Mouse (Mus musculus) frontal cortex, adult 2 months (tissue): ENCODE results near the gene Tnfsf12. TPM values are rescaled to one million over a fixed set of nuclear protein-coding genes. Genes with fewer than 3 reads are reported as not detected.
"Not testable (repeated sequence)": the region's sequence is repeated elsewhere in the genome, so short reads cannot be mapped to it uniquely, and the experiment has no call there.

ENCODE experiments used
- DNase-seq, 2 experiments: peaks; one replicate each; pipeline ENCODE4 v3.0.0; 2022; ENCODE audit warnings: low spot score in 1 of 2; ENCODE audit errors: extremely low spot score in 1 of 2
- polyA plus RNA-seq: library from polyadenylated mRNA; depleted of rRNA; stranded (reverse); fragments of >200 nt; gene quantifications from 2 replicates; pipeline ENCODE4 v1.2.3, GENCODE M21; 2012

The Tnfsf12 gene
- polyA plus RNA-seq, 1 experiment, result 17.1 TPM

GRCm38 (mm10) chr11:69706775-69707479, 11.3 kb upstream of the Tnfsf12 start:
- peak in 1 of 2 experiments; percentile 40 for DNase-seq

GRCm38 (mm10) chr11:69704613-69705010, 9.0 kb upstream of the Tnfsf12 start:
- DNase-seq, result no peak

GRCm38 (mm10) chr11:69703814-69704612, 8.4 kb upstream of the Tnfsf12 start:
- no peak for DNase-seq

DNA sequence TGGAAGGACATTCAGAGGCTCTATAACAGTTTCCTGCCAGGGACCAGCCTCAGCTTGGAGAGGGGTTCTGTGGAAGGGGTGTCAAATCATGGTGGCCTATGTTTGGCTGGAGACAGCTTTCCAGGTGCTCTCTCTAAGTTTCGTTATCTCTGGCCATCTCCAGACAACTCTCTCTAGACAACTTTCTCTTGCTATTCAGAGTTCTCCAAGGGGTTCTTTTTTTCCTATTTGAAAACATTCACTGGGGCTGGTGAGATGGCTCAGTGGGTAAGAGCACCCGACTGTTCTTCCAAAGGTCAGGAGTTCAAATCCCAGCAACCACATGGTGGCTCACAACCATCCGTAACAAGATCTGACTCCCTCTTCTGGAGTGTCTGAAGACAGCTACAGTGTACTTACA, 7.7 kb upstream of the Tnfsf12 start:
- not testable (repeated sequence) for DNase-seq

DNA sequence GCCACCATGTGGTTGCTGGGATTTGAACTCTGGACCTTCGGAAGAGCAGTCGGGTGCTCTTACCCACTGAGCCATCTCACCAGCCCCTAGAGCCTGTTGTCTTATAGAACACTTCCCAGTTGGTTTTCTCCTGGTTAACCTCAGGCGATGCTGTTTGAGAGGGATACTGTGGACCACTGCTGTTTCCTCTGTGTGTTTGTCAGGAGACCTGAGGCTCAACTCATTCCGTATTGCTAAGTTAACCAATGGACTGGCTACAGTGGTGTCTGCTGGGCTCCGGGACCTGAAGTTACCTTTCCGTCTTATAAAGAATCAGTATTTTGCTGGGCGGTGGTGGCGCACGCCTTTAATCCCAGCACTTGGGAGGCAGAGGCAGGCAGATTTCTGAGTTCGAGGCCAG, 7.2 kb upstream of the Tnfsf12 start:
- DNase-seq, result not testable (repeated sequence)

- DNase-seq, result no peak
These were observed 3.9 kb upstream of the Tnfsf12 start for GRCm38 (mm10) chr11:69699595-69699994.

DNA sequence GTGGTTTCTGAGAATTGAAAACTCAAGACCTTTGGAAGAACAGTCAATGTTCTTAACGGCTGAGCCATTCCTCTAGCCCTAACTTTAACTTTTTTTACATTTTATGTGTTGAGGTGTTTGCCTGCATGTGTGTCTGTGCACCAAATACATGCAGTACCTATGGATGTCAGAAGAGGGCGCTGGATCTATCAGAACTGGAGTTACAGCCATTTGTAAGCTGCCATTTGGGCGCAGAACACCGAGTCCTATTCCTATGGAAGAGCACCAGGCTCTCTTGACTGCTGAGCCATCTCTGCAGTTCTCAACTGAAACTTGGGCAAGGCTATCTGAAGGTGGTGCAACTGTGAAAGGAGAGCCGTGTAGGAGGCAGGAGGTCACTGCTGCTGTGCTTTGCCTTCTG, 2.9 kb upstream of the Tnfsf12 start:
- DNase-seq, result no peak

- no peak for DNase-seq
These were observed 1.7 kb upstream of the Tnfsf12 start for GRCm38 (mm10) chr11:69697396-69697795.

GRCm38 (mm10) chr11:69695046-69695360, 646 bp downstream of the Tnfsf12 start:
- peak in 1 of 2 experiments; percentile 67 for DNase-seq

- DNase-seq, result no peak
These were observed 2.2 kb downstream of the Tnfsf12 start for GRCm38 (mm10) chr11:69693421-69693965.

DNA sequence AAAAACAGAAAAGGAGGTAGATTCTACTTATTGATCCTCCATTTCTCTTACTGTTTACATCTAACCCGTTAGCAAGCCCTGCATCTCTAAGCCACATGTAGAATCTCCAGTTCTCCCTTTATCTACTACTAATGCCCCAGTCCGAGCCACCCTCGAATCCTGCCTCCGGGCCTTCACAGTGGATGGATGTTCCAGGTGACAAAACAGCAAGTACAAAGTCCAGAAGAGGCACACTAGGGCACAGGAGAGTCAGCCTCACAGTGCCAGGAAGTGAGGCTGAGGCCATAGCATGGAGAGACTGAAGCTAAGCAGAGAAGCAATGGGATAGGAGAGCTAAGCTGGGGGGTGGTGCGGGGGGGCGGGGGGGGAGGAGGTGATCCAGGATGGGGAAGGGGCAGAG, 2.8 kb downstream of the Tnfsf12 start:
- DNase-seq, result no peak

- no peak for DNase-seq
These were observed 3.3 kb downstream of the Tnfsf12 start for GRCm38 (mm10) chr11:69692196-69692811.

DNA sequence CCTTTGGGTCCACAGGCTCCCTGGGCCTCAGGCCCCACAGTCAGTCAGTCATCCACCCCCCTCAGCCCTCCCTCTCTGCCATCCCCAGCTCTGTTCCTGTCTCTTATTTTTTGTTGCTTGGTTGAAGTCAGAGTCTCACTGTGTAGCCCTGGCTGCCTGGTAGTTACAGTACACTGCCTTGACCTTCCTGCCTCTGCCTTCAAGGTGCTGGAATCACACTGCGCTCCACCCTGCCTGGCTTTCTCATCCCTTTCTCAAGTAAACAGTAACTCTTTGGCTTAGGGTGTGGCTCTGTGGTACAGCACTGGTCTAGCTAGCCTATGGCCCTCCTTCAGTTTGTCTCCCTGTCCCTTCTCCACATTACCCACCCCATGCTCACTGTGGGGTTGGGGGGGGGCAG, 5.8 kb downstream of the Tnfsf12 start:
- DNase-seq, result no peak

DNA sequence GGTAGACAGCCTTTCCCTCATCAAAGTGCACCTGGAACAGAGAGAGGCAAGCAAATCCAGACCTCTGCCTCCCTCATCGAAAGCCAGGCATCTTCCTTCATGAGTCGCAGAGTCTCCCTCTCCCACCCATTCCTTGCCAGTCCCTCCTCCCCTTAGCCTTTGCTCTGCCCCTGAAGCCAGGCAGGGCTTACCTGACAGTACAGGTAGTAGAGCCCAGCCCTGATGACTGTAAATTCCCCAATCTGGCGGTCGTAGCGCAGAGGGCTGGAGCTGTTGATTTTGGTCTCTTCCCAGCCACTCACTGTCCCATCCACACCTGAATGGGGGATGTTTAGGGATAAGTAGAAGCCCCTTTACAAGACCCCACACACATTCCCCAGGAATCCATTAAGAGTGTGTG, 8.6 kb downstream of the Tnfsf12 start:
- DNase-seq, result no peak

GRCm38 (mm10) chr11:69686377-69686776, 9.3 kb downstream of the Tnfsf12 start:
- DNase-seq, result no peak

DNA sequence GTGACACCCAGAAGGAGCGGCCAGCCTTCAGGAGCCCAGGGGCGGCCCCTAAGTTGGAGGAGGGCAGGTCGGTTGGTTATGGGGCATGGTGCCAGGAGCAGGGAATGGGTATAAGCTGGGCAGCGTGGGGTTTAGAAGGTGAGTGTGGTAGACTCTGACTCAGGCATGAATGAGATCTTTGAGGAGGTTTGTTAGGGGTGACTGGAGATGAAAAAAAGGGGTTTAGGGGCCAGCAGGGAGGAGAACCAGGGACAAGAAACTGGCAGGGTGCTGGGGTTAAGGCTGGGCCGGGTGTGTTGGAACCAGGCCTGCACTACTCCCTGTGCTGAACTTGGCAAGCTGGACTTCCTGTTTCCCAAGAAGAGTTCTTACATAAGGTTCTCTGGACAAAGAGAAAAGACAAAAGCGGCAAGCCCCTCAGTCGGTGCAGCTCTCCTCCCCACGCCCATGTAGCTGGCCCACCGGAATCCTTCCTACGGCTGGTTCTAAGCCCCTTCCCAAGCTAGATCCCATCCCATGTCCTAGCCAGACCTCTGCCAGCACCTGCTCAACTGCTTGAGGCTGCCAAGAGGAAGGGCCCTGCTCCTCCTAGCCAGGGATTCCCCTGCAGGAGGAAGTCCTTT, 10.0 kb downstream of the Tnfsf12 start, which contains the start of gene Tnfsf13:
Tnfsf13 (minus strand) TSS at position 259 of the 623 bp plus-strand sequence.
- DNase-seq, result peak in 1 of 2 experiments; percentile 61

DNA sequence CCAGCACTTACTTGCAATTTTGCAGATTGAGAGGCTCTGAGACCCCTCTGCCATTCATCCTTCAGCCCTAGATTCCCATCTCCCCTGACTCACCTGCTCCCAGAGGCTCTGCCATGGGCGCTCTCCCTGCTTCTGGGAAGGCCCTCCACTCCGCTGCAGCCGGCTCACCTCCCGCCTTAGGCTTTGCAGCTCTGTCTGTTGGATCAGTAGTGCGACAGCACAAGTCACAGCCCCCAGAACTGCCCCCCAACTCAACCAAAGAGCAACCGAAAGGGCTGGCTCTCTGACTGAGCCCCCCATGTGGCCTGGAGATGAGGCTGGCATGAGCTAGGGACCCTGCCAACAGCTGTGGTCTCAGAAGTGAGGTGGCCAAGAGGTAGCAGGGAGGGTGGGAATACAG, 10.7 kb downstream of the Tnfsf12 start:
- DNase-seq, result no peak

GRCm38 (mm10) chr11:69684128-69684745, 11.4 kb downstream of the Tnfsf12 start:
- no peak for DNase-seq

DNA sequence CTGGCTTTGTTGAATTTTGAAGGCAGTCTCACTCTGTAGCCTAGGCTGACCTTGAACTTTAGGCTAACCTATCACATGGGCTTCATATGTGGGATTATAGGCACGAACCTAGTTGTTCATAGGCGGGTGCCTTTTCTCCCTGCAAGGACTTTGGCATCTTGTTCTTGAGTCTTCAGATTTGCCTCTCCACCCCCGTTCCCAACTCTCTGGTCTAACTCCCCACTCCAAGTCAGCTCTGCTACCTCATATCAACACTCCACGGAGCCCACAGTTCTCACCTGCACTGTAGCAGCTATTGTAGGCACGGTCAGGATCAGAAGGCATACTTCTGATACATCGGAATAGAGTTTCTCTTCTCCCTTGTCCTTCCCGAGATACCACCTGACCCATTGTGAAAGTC, 12.1 kb downstream of the Tnfsf12 start:
- DNase-seq, result no peak

GRCm38 (mm10) chr11:69682840-69683533, 12.7 kb downstream of the Tnfsf12 start:
- DNase-seq, result peak in 1 of 2 experiments; percentile 96
